Mouse (Mus musculus) ES-E14 (cell line): ENCODE data around the gene Hacd4.

Experiments used
- CHD2 ChIP-seq: IDR thresholded peaks from 2 replicates; pipeline ENCODE4 v1.6.1; 2014; ENCODE audit warnings: mild to moderate bottlenecking, low read depth, low read length, inconsistent platforms
- HCFC1 ChIP-seq: IDR thresholded peaks from 2 replicates; pipeline ENCODE4 v1.6.1; 2012; ENCODE audit warnings: low read length, inconsistent platforms, borderline replicate concordance; ENCODE audit not compliant: insufficient read depth
- ZC3H11A ChIP-seq: IDR thresholded peaks from 2 replicates; pipeline ENCODE4 v1.6.1; 2012; ENCODE audit warnings: low read depth, mild to moderate bottlenecking, inconsistent platforms, low read length, borderline replicate concordance

DNA sequence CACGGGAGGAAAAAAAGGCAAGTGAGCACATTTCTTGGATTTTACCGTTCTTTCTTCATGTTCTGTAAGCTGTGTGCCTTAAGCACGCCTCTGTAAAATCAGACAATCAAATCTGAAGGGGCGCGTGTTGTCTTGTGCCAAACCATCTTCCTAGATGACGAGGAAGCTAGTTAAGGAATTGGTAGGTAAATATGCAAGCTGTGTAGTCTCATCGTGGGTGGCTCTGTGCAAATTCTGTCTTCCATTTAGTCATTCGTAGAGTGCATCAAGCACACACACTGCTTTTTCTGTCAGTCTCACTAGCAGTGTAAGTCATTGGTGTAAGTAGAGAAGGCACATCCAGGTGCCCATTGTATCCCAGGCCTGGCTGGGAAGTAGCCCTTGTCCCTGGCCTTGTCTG is 67.9 kb downstream of the Hacd4 start:
- TF ChIP-seq ZC3H11A (no peak), CHD2 (no peak), HCFC1 (no peak)
